Mouse (Mus musculus) retina, adult 2 months (tissue): ENCODE data around the gene Gm49380.

Experiments used
- DNase-seq: peaks from one replicate; pipeline ENCODE4 v3.0.0-alpha.2; 2012; ENCODE audit warnings: low read depth, low spot score

Gene Gm49380

GRCm38 (mm10) chr9:44113105-44113789 is at the start of gene Gm49380, which contains the start of gene Rnf26:
TSS of gene Gm49380 (minus strand) at chr9:44113500.
TSS of gene Rnf26 (minus strand) at chr9:44113517.
- DNase-seq: peak; percentile 96

GRCm38 (mm10) chr9:44159886-44160285 is 46.6 kb upstream of the Gm49380 start:
- no peak for DNase-seq

GRCm38 (mm10) chr9:44147290-44147689 is 34.0 kb upstream of the Gm49380 start:
- DNase-seq: no peak

- DNase-seq: no peak
Measured at GRCm38 (mm10) chr9:44144718-44145060, 31.4 kb upstream of the Gm49380 start.

GRCm38 (mm10) chr9:44144023-44144717 is 30.9 kb upstream of the Gm49380 start:
- DNase-seq: no peak

- no peak for DNase-seq
Measured at GRCm38 (mm10) chr9:44143421-44143820, 30.1 kb upstream of the Gm49380 start.

GRCm38 (mm10) chr9:44141951-44142350 is 28.7 kb upstream of the Gm49380 start:
- no peak for DNase-seq

- no peak for DNase-seq
Measured at GRCm38 (mm10) chr9:44137846-44138245, 24.5 kb upstream of the Gm49380 start.

GRCm38 (mm10) chr9:44135731-44136411 is 22.6 kb upstream of the Gm49380 start:
- DNase-seq: no peak

- no peak for DNase-seq
Measured at GRCm38 (mm10) chr9:44134851-44135730, 21.8 kb upstream of the Gm49380 start.

GRCm38 (mm10) chr9:44134101-44134850 is 21.0 kb upstream of the Gm49380 start, which contains the start of gene Mcam:
TSS of gene Mcam (plus strand) at chr9:44134469.
- DNase-seq: no peak

- no peak for DNase-seq
Measured at GRCm38 (mm10) chr9:44133287-44133686, 20.0 kb upstream of the Gm49380 start.

GRCm38 (mm10) chr9:44132200-44132599 is 18.9 kb upstream of the Gm49380 start:
- no peak for DNase-seq

GRCm38 (mm10) chr9:44131276-44131590 is 17.9 kb upstream of the Gm49380 start:
- DNase-seq: no peak

GRCm38 (mm10) chr9:44130581-44131275 is 17.4 kb upstream of the Gm49380 start:
- no peak for DNase-seq

- DNase-seq: no peak
Measured at GRCm38 (mm10) chr9:44130034-44130433, 16.7 kb upstream of the Gm49380 start.

GRCm38 (mm10) chr9:44129633-44130032 is 16.3 kb upstream of the Gm49380 start:
- DNase-seq: no peak

GRCm38 (mm10) chr9:44127351-44127801 is 14.1 kb upstream of the Gm49380 start:
- no peak for DNase-seq

- DNase-seq: no peak
Measured at GRCm38 (mm10) chr9:44126746-44127145, 13.4 kb upstream of the Gm49380 start.
